Mouse (Mus musculus): ENCODE data around the gene Flcn. TPM values are rescaled to one million over a fixed set of nuclear protein-coding genes. Genes with fewer than 3 reads are reported as not detected.
A peak's percentile ranks its signal among the peaks of the same experiment; 100 is the strongest.

Gene Flcn
- polyA plus RNA-seq, 1 experiment = 0.94 TPM

DNA sequence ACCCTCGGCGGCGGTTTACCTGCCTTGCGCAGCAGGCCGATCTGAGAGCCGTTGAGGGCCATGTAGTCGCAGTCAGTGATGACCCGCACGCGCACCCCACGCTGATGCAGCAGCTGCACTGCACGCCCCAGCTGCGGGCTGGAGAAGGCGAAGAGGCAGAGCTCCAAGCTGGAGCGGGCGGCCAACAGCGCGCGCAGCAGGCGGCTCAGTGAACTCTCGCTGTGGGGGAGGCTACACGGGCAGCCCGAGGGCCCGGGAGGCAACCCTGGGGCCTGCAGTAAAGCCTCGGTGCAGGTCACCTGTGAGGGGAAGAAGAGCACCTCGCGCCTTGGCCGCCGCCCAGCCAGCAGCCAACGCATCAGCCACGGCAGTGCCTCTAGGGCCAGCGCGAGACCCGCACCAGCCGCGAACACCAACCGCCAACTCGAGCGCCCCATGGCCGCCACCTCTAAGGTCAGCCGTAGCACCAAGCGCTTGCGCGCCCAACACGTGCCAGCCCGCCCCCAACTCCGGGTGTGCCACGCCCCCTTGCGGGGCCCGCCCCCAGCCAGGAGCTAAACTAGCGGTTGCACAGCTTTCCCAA lies 22.5 kb downstream of the Flcn start, which contains the start of gene Pld6:
TSS of gene Pld6 (minus strand) at position 447 of the 583 bp plus-strand sequence.
- Histone ChIP-seq H3K36me3 (ENCODE audit: control insufficient read depth) (peaks cover 16% of the 10 kb centered on the region), H3K4me3 (replicated peaks) (peak within 1 kb of the TSS; percentile 58), H3K4me1 (ENCODE audit: control insufficient read depth) (peaks cover 19% of the 10 kb centered on the region), H3K9me3 (ENCODE audit: control insufficient read depth, low read length) (no peaks in the 10 kb centered on the region), H3K27me3 (ENCODE audit: control insufficient read depth) (peaks cover 7% of the 10 kb centered on the region)
- TF ChIP-seq TAL1 (IDR thresholded peaks at IDR 0.05; ENCODE audit: low read length) = no peak

DNA sequence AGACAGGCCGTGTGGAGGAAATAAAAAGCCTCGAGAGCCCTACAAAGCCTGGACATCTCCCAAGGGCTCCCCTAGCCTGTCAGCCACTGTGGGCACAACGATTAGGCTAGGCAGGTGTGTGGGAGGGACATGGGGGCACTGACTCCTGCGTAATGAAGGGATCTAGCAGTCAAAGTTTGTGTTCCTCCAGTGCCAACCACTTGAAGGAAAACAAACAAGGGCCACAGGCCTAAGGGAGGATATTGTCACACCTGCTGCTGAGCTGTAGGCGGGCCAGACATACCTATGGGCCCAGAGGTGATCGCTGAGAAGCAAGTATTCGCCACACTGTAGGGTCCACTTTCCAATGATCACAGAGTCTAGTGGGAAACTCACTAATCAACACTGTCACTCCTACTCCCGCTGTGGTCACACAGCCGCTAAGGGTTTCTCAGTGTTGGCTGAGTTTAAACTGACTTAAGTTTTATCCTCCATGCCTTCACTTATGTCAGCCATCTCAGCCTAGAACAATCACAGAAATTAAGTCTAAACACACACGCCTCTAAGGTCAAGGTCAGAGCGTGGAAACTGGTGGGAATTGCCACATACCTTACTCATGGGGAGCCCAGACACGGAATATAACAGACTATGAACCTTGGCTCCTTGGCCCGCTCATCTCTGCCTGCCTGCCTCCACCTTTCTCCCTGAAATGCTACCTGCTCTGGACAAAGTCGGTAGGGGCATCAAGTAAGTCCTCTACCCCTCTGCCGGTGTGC lies 23.2 kb downstream of the Flcn start:
- no peak for TF ChIP-seq TAL1 (IDR thresholded peaks at IDR 0.05; ENCODE audit: low read length)
- TF ChIP-seq GATA1 (IDR thresholded peaks at IDR 0.05; ENCODE audit: low read length) = no peak
- peak overlapping the region; percentile 58 for H3K4me3 ChIP-seq (replicated peaks)

GRCm38 (mm10) chr11:59783591-59783990 lies 26.2 kb downstream of the Flcn start:
- H3K4me3 ChIP-seq (replicated peaks) = no peak overlapping the region
- peaks cover 3% of the 10 kb centered on the region for H3K36me3 ChIP-seq (ENCODE audit: control insufficient read depth)
- TF ChIP-seq TAL1 (IDR thresholded peaks at IDR 0.05; ENCODE audit: low read length) (no peak), GATA1 (IDR thresholded peaks at IDR 0.05; ENCODE audit: low read length) (no peak)
- no peaks in the 10 kb centered on the region for H3K9me3 ChIP-seq (ENCODE audit: control insufficient read depth, low read length)
- peaks cover 15% of the 10 kb centered on the region for H3K4me1 ChIP-seq (ENCODE audit: control insufficient read depth)
- peaks cover 7% of the 10 kb centered on the region for H3K27me3 ChIP-seq (ENCODE audit: control insufficient read depth)

More for the DNA sequence above, 23.2 kb downstream of the Flcn start:
- no peaks in the 10 kb centered on the region for H3K9me3 ChIP-seq (ENCODE audit: control insufficient read depth, low read length)
- peaks cover 9% of the 10 kb centered on the region for H3K36me3 ChIP-seq (ENCODE audit: control insufficient read depth)
- peaks cover 7% of the 10 kb centered on the region for H3K27me3 ChIP-seq (ENCODE audit: control insufficient read depth)
- peaks cover 19% of the 10 kb centered on the region for H3K4me1 ChIP-seq (ENCODE audit: control insufficient read depth)

- Histone ChIP-seq H3K4me1 (ENCODE audit: control insufficient read depth) (peaks cover 9% of the 10 kb centered on the region), H3K27me3 (ENCODE audit: control insufficient read depth) (peaks cover 3% of the 10 kb centered on the region), H3K36me3 (ENCODE audit: control insufficient read depth) (peaks cover 9% of the 10 kb centered on the region), H3K9me3 (ENCODE audit: control insufficient read depth, low read length) (no peaks in the 10 kb centered on the region), H3K4me3 (replicated peaks) (no peak overlapping the region)
- TF ChIP-seq GATA1 (IDR thresholded peaks at IDR 0.05; ENCODE audit: low read length) (no peak), TAL1 (IDR thresholded peaks at IDR 0.05; ENCODE audit: low read length) (no peak)
Observed at GRCm38 (mm10) chr11:59782091-59782590, 27.7 kb downstream of the Flcn start.

DNA sequence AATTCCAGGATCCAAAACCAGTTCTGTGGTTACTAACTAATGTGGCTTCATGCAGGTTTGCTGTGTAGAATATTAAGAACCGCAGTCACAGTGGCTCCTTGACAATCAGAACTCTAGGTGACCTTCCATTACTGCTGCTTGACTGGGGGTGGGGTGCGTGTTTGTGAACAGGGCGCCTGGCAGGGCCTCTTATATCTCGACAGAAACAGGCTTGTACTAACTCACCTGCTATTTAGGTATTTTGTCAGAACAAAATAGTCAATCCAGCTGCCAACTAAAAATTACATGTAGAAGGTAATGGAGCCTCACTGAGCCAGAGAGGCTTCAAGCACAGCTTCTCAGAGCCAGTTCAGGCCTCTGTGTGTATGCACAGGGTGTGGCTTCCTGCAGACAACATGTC lies 29.6 kb downstream of the Flcn start:
- Histone ChIP-seq H3K36me3 (ENCODE audit: control insufficient read depth) (peaks cover 28% of the 10 kb centered on the region), H3K4me1 (ENCODE audit: control insufficient read depth) (no peaks in the 10 kb centered on the region), H3K9me3 (ENCODE audit: control insufficient read depth, low read length) (no peaks in the 10 kb centered on the region), H3K27me3 (ENCODE audit: control insufficient read depth) (no peaks in the 10 kb centered on the region), H3K4me3 (replicated peaks) (no peak overlapping the region)
- no peak for TF ChIP-seq TAL1 (IDR thresholded peaks at IDR 0.05; ENCODE audit: low read length)
- no peak for TF ChIP-seq GATA1 (IDR thresholded peaks at IDR 0.05; ENCODE audit: low read length)

- H3K4me1 ChIP-seq (ENCODE audit: control insufficient read depth) = no peaks in the 10 kb centered on the region
- H3K9me3 ChIP-seq (ENCODE audit: control insufficient read depth, low read length) = no peaks in the 10 kb centered on the region
- no peaks in the 10 kb centered on the region for H3K27me3 ChIP-seq (ENCODE audit: control insufficient read depth)
- peaks cover 32% of the 10 kb centered on the region for H3K36me3 ChIP-seq (ENCODE audit: control insufficient read depth)
- H3K4me3 ChIP-seq (replicated peaks) = no peak overlapping the region
- TF ChIP-seq TAL1 (IDR thresholded peaks at IDR 0.05; ENCODE audit: low read length) = no peak
- TF ChIP-seq GATA1 (IDR thresholded peaks at IDR 0.05; ENCODE audit: low read length) = no peak
Observed at GRCm38 (mm10) chr11:59779406-59779805, 30.4 kb downstream of the Flcn start.

DNA sequence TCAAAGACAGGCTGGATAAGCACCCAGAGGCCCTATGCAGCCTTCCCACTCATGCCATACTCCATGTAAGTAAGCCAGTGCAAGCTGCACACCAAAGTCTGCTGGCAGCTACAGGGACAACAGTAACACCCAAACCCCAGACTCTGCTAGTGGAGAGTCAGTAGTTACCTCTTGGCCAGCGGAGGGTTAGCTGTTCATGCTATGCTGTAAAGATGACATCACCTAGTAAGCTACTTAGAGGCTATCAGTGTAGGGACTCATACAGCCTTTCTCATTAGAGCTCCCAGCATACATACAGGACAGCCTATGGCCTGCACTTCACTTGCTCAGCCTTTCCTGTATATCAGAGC lies 31.0 kb downstream of the Flcn start:
- no peaks in the 10 kb centered on the region for H3K27me3 ChIP-seq (ENCODE audit: control insufficient read depth)
- no peaks in the 10 kb centered on the region for H3K9me3 ChIP-seq (ENCODE audit: control insufficient read depth, low read length)
- no peak for TF ChIP-seq TAL1 (IDR thresholded peaks at IDR 0.05; ENCODE audit: low read length)
- TF ChIP-seq GATA1 (IDR thresholded peaks at IDR 0.05; ENCODE audit: low read length) = no peak
- no peak overlapping the region for H3K4me3 ChIP-seq (replicated peaks)
- no peaks in the 10 kb centered on the region; the same call in 1 of the 2 replicates for H3K4me1 ChIP-seq (ENCODE audit: control insufficient read depth)
- peaks cover 38% of the 10 kb centered on the region for H3K36me3 ChIP-seq (ENCODE audit: control insufficient read depth)

DNA sequence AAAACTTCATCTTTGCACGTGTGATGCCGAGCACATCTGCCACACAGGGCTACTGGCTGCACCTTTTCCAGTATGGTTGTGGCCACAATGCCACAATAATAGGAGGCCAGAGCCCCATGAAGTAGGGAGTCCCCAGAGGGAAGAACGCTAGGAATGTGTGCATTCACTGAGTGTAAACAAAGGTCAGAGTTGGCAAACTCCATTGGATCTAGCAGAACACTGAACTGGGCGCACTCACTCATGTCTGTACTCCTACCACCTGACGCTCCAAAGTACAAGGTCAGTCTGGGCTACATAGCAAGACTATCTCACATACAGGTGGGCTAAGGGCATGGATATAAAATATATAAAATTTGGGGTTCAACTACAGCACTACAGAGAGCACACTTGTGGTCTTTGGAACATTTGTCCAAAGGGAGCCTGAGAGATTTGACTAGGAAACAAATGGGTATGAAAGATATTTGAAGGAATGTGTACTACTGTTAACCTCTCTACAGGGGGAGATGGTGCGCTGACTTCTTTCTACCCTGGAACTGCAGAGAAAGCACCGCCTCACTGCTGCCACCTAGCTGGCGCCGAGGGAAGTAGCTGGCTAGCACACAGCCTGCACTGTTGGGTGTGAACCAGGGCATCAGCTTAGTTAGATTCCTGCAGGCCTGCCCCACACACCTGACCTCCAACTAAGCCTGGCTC lies 31.5 kb downstream of the Flcn start:
- H3K4me3 ChIP-seq (replicated peaks) = no peak overlapping the region
- peaks cover 43% of the 10 kb centered on the region for H3K36me3 ChIP-seq (ENCODE audit: control insufficient read depth)
- H3K27me3 ChIP-seq (ENCODE audit: control insufficient read depth) = no peaks in the 10 kb centered on the region
- no peaks in the 10 kb centered on the region; the same call in 1 of the 2 replicates for H3K4me1 ChIP-seq (ENCODE audit: control insufficient read depth)
- no peak for TF ChIP-seq GATA1 (IDR thresholded peaks at IDR 0.05; ENCODE audit: low read length)
- no peak for TF ChIP-seq TAL1 (IDR thresholded peaks at IDR 0.05; ENCODE audit: low read length)
- no peaks in the 10 kb centered on the region for H3K9me3 ChIP-seq (ENCODE audit: control insufficient read depth, low read length)

- Histone ChIP-seq H3K4me1 (ENCODE audit: control insufficient read depth) (no peaks in the 10 kb centered on the region; the same call in 1 of the 2 replicates), H3K4me3 (replicated peaks) (no peak overlapping the region), H3K9me3 (ENCODE audit: control insufficient read depth, low read length) (no peaks in the 10 kb centered on the region), H3K27me3 (ENCODE audit: control insufficient read depth) (no peaks in the 10 kb centered on the region), H3K36me3 (ENCODE audit: control insufficient read depth) (peaks cover 51% of the 10 kb centered on the region)
- TF ChIP-seq GATA1 (IDR thresholded peaks at IDR 0.05; ENCODE audit: low read length) = no peak
Observed at GRCm38 (mm10) chr11:59777259-59777658, 32.6 kb downstream of the Flcn start.
